Mouse (Mus musculus) adrenal gland (tissue): ENCODE data around the gene Gm9507.
"Not testable (repeated sequence)": the region's sequence is repeated elsewhere in the genome, so short reads cannot be mapped to it uniquely, and the experiment has no call there.

Experiments used
- intact Hi-C: fragments of 180-260 bp; cut with DNase I; formaldehyde crosslinking; loops from one replicate; pipeline ENCODE4 v1.15.1; 2025
- long read RNA-seq, 2 experiments: library from polyadenylated mRNA; unstranded; transcript quantifications; one replicate each; pipeline ENCODE4 v2.0.0; 2020; ENCODE audit warnings: borderline replicate concordance in 1 of 2; ENCODE audit not compliant: insufficient replicate concordance in 1 of 2

The Gm9507 gene
- long read RNA-seq, experiment 1, result 0 reads
- long read RNA-seq, experiment 2, result 0 reads

- intact Hi-C loops, result no loop called here
These were observed at the start of gene Gm9507 for GRCm38 (mm10) chr10:77811743-77812142. Gm9507 (minus strand) TSS chr10:77811843.

- intact Hi-C loops, result no loop called here
These were observed 40.9 kb upstream of the Gm9507 start, which contains the start of gene Gm10318 for GRCm38 (mm10) chr10:77852559-77852958. Gm10318 (plus strand) TSS chr10:77852859.

GRCm38 (mm10) chr10:77847538-77847937 is 35.9 kb upstream of the Gm9507 start:
- intact Hi-C loops, result no loop called here

GRCm38 (mm10) chr10:77846961-77847360 is 35.3 kb upstream of the Gm9507 start:
- intact Hi-C loops, result no loop called here

- intact Hi-C loops, result no loop called here
These were observed 34.9 kb upstream of the Gm9507 start, which contains the start of gene Gm36176 for GRCm38 (mm10) chr10:77846503-77846902. Gm36176 (plus strand) TSS chr10:77846803.

GRCm38 (mm10) chr10:77839006-77839405 is 27.4 kb upstream of the Gm9507 start:
- intact Hi-C loops, result no loop called here

- intact Hi-C loops, result no loop called here
These were observed 24.0 kb upstream of the Gm9507 start, which contains the start of gene Krtap10-10 for GRCm38 (mm10) chr10:77835647-77836046. Krtap10-10 (plus strand) TSS chr10:77835947.

GRCm38 (mm10) chr10:77826951-77827350 is 15.3 kb upstream of the Gm9507 start, which contains the start of gene Krtap10-4:
Krtap10-4 (minus strand) TSS chr10:77827095.
- intact Hi-C loops, result no loop called here

- intact Hi-C loops, result no loop called here
These were observed 7.6 kb upstream of the Gm9507 start for GRCm38 (mm10) chr10:77819203-77819602.

- intact Hi-C loops, result no loop called here
These were observed 6.9 kb upstream of the Gm9507 start for GRCm38 (mm10) chr10:77818523-77818922.

GRCm38 (mm10) chr10:77815514-77815913 is 3.9 kb upstream of the Gm9507 start:
- intact Hi-C loops, result no loop called here

- intact Hi-C loops, result no loop called here
These were observed 2.7 kb upstream of the Gm9507 start, which contains the start of gene Gm2696 for GRCm38 (mm10) chr10:77814382-77814781. Gm2696 (plus strand) TSS chr10:77814682.

GRCm38 (mm10) chr10:77804095-77804494 is 7.5 kb downstream of the Gm9507 start:
- intact Hi-C loops, result no loop called here

GRCm38 (mm10) chr10:77798921-77799508 is 12.6 kb downstream of the Gm9507 start, which contains the start of gene Gm19668:
Gm19668 (minus strand) TSS chr10:77799133.
- intact Hi-C loops, result no loop called here

GRCm38 (mm10) chr10:77798164-77798920 is 13.3 kb downstream of the Gm9507 start:
- intact Hi-C loops, result not testable (repeated sequence)

GRCm38 (mm10) chr10:77797677-77798076 is 14.0 kb downstream of the Gm9507 start:
- intact Hi-C loops, result no loop called here

- intact Hi-C loops, result no loop called here
These were observed 16.7 kb downstream of the Gm9507 start, which contains the start of gene Gm9639 for GRCm38 (mm10) chr10:77794976-77795375. Gm9639 (minus strand) TSS chr10:77795076.

GRCm38 (mm10) chr10:77788621-77789020 is 23.0 kb downstream of the Gm9507 start:
- intact Hi-C loops, result no loop called here

- intact Hi-C loops, result not testable (repeated sequence)
These were observed 23.8 kb downstream of the Gm9507 start, which contains the start of gene Gm7137 for GRCm38 (mm10) chr10:77787876-77788275. Gm7137 (minus strand) TSS chr10:77788200.

- intact Hi-C loops, result not testable (repeated sequence)
These were observed 28.2 kb downstream of the Gm9507 start for GRCm38 (mm10) chr10:77783396-77783795.

- intact Hi-C loops, result not testable (repeated sequence)
These were observed 29.2 kb downstream of the Gm9507 start, which contains the start of gene Gm3250 for GRCm38 (mm10) chr10:77782442-77782841. Gm3250 (minus strand) TSS chr10:77782542.

GRCm38 (mm10) chr10:77776844-77777243 is 34.8 kb downstream of the Gm9507 start, which contains the start of gene Gm7138:
Gm7138 (minus strand) TSS chr10:77776944.
- intact Hi-C loops, result not testable (repeated sequence)
